Mouse (Mus musculus): ENCODE results near the gene Lamtor5. TPM values are rescaled to one million over a fixed set of nuclear protein-coding genes. Genes with fewer than 3 reads are reported as not detected.

The Lamtor5 gene
- polyA plus RNA-seq, 1 experiment from 2014 or later = 172 TPM

DNA sequence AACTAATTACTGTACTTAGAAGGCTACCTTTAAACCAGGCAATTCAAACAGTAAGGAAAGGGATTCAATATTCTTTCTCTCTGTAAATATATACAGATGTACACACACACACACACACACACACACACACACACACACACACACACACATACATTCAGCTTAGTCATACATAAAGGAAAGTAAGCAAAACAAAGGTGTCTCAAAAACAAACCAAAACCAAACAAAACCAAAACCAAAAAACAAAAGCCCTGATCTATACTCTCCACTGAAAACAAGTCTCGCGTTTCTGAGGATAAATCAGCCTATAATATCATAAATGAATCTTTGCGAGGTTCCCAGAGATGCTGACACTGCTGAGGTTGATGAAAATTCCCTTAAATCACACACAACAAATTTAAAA, 38.7 kb downstream of the Lamtor5 start:
- H3K27ac ChIP-seq = no peak overlapping the region
- WGBS = 97% methylated on average over 3 of the region's 3 CpGs
- H3K4me3 ChIP-seq (replicated peaks) = no peak overlapping the region
- no peaks in the 10 kb centered on the region for H3K27me3 ChIP-seq
- H3K9ac ChIP-seq (replicated peaks) = no peak overlapping the region
- H3K4me2 ChIP-seq = no peak overlapping the region
- H3K36me3 ChIP-seq = peaks cover 50% of the 10 kb centered on the region
- H3K4me1 ChIP-seq (replicated peaks) = peaks cover 13% of the 10 kb centered on the region; the same call in 1 of the 2 replicates
- ATAC-seq (ENCODE audit: insufficient number of reproducible peaks, insufficient read depth, low FRiP score, low TSS enrichment, low read depth) = no peak
- H3K9me3 ChIP-seq = no peaks in the 10 kb centered on the region

- Histone ChIP-seq H3K4me3 (replicated peaks) (no peak overlapping the region), H3K27me3 (no peaks in the 10 kb centered on the region), H3K4me2 (no peak overlapping the region), H3K4me1 (replicated peaks) (peaks cover 22% of the 10 kb centered on the region), H3K36me3 (peaks cover 57% of the 10 kb centered on the region), H3K27ac (no peak overlapping the region), H3K9me3 (no peaks in the 10 kb centered on the region), H3K9ac (replicated peaks) (no peak overlapping the region)
- ATAC-seq (ENCODE audit: insufficient number of reproducible peaks, insufficient read depth, low FRiP score, low TSS enrichment, low read depth) = no peak
- 98% methylated on average over 2 of the region's 2 CpGs for WGBS
Observed at GRCm38 (mm10) chr3:107321141-107321540, 42.5 kb downstream of the Lamtor5 start.

GRCm38 (mm10) chr3:107321776-107322175, 43.1 kb downstream of the Lamtor5 start:
- Histone ChIP-seq H3K9ac (replicated peaks) (no peak overlapping the region), H3K27me3 (no peaks in the 10 kb centered on the region), H3K4me3 (replicated peaks) (no peak overlapping the region), H3K27ac (no peak overlapping the region), H3K36me3 (peaks cover 55% of the 10 kb centered on the region), H3K4me1 (replicated peaks) (peaks cover 22% of the 10 kb centered on the region), H3K9me3 (no peaks in the 10 kb centered on the region), H3K4me2 (no peak overlapping the region)
- no peak for ATAC-seq (ENCODE audit: insufficient number of reproducible peaks, insufficient read depth, low FRiP score, low TSS enrichment, low read depth)

DNA sequence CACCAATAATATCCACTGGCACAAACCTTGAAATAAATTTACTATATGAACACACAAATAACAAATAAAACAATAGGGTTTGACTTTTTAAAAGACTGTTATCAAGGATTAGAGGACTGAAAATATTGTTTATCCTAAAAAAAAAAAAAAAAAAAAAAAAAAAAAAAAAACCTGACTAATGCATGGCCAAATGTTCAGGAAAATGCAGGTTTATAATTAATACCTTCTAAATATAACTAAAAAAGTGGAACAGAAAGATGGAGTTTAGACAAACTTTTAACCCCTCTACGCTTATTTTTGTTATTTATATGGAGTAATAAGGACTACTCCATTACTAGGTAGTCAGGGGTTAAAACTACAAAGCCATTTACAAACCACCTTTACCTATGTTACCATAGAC, 47.8 kb downstream of the Lamtor5 start:
- H3K4me2 ChIP-seq = no peak overlapping the region
- WGBS = 94% methylated on average over 1 of the region's 1 CpGs
- H3K27me3 ChIP-seq = no peaks in the 10 kb centered on the region
- H3K9me3 ChIP-seq = no peaks in the 10 kb centered on the region
- peaks cover 59% of the 10 kb centered on the region for H3K36me3 ChIP-seq
- H3K9ac ChIP-seq (replicated peaks) = no peak overlapping the region
- no peak overlapping the region for H3K4me3 ChIP-seq (replicated peaks)
- ATAC-seq (ENCODE audit: insufficient number of reproducible peaks, insufficient read depth, low FRiP score, low TSS enrichment, low read depth) = no peak
- peaks cover 41% of the 10 kb centered on the region for H3K4me1 ChIP-seq (replicated peaks)
- H3K27ac ChIP-seq = no peak overlapping the region

GRCm38 (mm10) chr3:107330503-107331424, 52.1 kb downstream of the Lamtor5 start:
- Histone ChIP-seq H3K27me3 (no peaks in the 10 kb centered on the region), H3K4me1 (replicated peaks) (peaks cover 34% of the 10 kb centered on the region), H3K4me3 (replicated peaks) (peak overlapping the region; percentile 92), H3K9me3 (no peaks in the 10 kb centered on the region), H3K36me3 (peaks cover 26% of the 10 kb centered on the region), H3K4me2 (peak overlapping the region; percentile 92), H3K9ac (replicated peaks) (peak overlapping the region; percentile 40; the same call in 1 of the 2 replicates), H3K27ac (no peak overlapping the region)
- WGBS = 72% methylated on average over 28 of the region's 28 CpGs
- no peak for ATAC-seq (ENCODE audit: insufficient number of reproducible peaks, insufficient read depth, low FRiP score, low TSS enrichment, low read depth)

DNA sequence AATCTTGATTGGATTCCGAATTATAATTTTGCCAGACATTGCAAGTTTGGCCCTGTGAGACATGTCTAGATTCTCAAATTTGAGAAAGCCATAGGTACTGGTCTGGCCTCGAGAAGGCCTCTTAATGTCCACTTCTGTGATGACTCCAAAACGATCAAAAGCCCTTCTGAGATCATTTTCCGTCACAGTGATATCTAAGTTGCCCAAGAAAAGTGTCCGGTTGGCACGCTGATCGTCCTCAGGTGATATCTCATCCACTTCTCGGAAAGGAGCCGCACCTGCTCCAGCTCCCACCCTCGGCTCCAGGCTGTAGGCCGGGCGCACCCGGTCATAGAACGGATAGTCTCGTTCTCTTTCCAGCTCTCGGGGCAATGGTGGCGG, 53.1 kb downstream of the Lamtor5 start:
- H3K9me3 ChIP-seq = no peaks in the 10 kb centered on the region
- WGBS = 24% methylated on average over 17 of the region's 17 CpGs
- peak overlapping the region; percentile 87 for H3K9ac ChIP-seq (replicated peaks)
- peak overlapping the region; percentile 92 for H3K4me3 ChIP-seq (replicated peaks)
- H3K36me3 ChIP-seq = peaks cover 22% of the 10 kb centered on the region
- no peak overlapping the region for H3K27ac ChIP-seq
- no peak for ATAC-seq (ENCODE audit: insufficient number of reproducible peaks, insufficient read depth, low FRiP score, low TSS enrichment, low read depth)
- H3K4me1 ChIP-seq (replicated peaks) = peaks cover 34% of the 10 kb centered on the region
- no peaks in the 10 kb centered on the region for H3K27me3 ChIP-seq
- peak overlapping the region; percentile 92 for H3K4me2 ChIP-seq

- Histone ChIP-seq H3K27ac (peak overlapping the region; percentile 94), H3K4me2 (peak overlapping the region; percentile 92), H3K9me3 (no peaks in the 10 kb centered on the region), H3K36me3 (peaks cover 22% of the 10 kb centered on the region), H3K9ac (replicated peaks) (peak overlapping the region; percentile 87), H3K4me3 (replicated peaks) (peak overlapping the region; percentile 92), H3K4me1 (replicated peaks) (peaks cover 34% of the 10 kb centered on the region), H3K27me3 (no peaks in the 10 kb centered on the region)
- ATAC-seq (ENCODE audit: insufficient number of reproducible peaks, insufficient read depth, low FRiP score, low TSS enrichment, low read depth) = no peak
- under 1% methylated on average over 75 of the region's 75 CpGs for WGBS
Observed at GRCm38 (mm10) chr3:107332127-107332959, 53.7 kb downstream of the Lamtor5 start.

- peak; percentile 97 for ATAC-seq (ENCODE audit: insufficient number of reproducible peaks, insufficient read depth, low FRiP score, low TSS enrichment, low read depth)
- Histone ChIP-seq H3K4me3 (replicated peaks) (peak overlapping the region; percentile 92), H3K27me3 (no peaks in the 10 kb centered on the region), H3K9me3 (no peaks in the 10 kb centered on the region), H3K4me1 (replicated peaks) (peaks cover 30% of the 10 kb centered on the region), H3K9ac (replicated peaks) (peak overlapping the region; percentile 92), H3K4me2 (peak overlapping the region; percentile 92; the same call in 1 of the 2 replicates), H3K36me3 (peaks cover 18% of the 10 kb centered on the region), H3K27ac (peak overlapping the region; percentile 99)
- WGBS = under 1% methylated on average over 37 of the region's 37 CpGs
Observed at GRCm38 (mm10) chr3:107332960-107333380, 54.3 kb downstream of the Lamtor5 start.

Other genes starting within 250 kb of the Lamtor5 start
- 2.9 and 3.0 TPM in 2 replicates for gene Kcna3, start 242.7 kb upstream of the Lamtor5 start, polyA plus RNA-seq (2016; fragmentation: Nextera tagmentation; extraction: Ambion mirVana)
- 0.03 and 0.04 TPM in 2 replicates for gene Kcna2, start 177.7 kb upstream of the Lamtor5 start, polyA plus RNA-seq (2016; fragmentation: Nextera tagmentation; extraction: Ambion mirVana)
- not detected in 2 replicates for gene Kcna10, start 95.8 kb upstream of the Lamtor5 start, polyA plus RNA-seq (2016; fragmentation: Nextera tagmentation; extraction: Ambion mirVana)
- not detected in 2 replicates for gene Cym, start 57.1 kb upstream of the Lamtor5 start, polyA plus RNA-seq (2016; fragmentation: Nextera tagmentation; extraction: Ambion mirVana)
- not detected in 2 replicates for gene A630076J17Rik, start 48.2 kb upstream of the Lamtor5 start, polyA plus RNA-seq (2016; fragmentation: Nextera tagmentation; extraction: Ambion mirVana)
- gene Prok1, start 39.2 kb upstream of the Lamtor5 start, polyA plus RNA-seq (2016; fragmentation: Nextera tagmentation; extraction: Ambion mirVana) = 0.20 TPM in 1 of 2 replicates, not detected in the other
- gene Slc16a4, start 12.4 kb downstream of the Lamtor5 start, polyA plus RNA-seq (2016; fragmentation: Nextera tagmentation; extraction: Ambion mirVana) = 6.1 and 6.8 TPM in 2 replicates
- 16.2 and 18.9 TPM in 2 replicates for gene Rbm15, start 54.8 kb downstream of the Lamtor5 start, polyA plus RNA-seq (2016; fragmentation: Nextera tagmentation; extraction: Ambion mirVana)
- gene Kcnc4, start 180.7 kb downstream of the Lamtor5 start, polyA plus RNA-seq (2016; fragmentation: Nextera tagmentation; extraction: Ambion mirVana) = 0.12 TPM in 1 of 2 replicates, not detected in the other
- 4.5 and 7.0 TPM in 2 replicates for gene Slc6a17, start 239.2 kb downstream of the Lamtor5 start, polyA plus RNA-seq (2016; fragmentation: Nextera tagmentation; extraction: Ambion mirVana)